Mouse (Mus musculus) CH12.LX (cell line): ENCODE data around the gene Fam222a.

Experiments
- BHLHE40 ChIP-seq: IDR thresholded peaks from 2 replicates; pipeline ENCODE4 v1.6.1; 2011; ENCODE audit warnings: mild to moderate bottlenecking, low read depth, low read length, improper control_type of control experiment
- CTCF ChIP-seq, 2 experiments: IDR thresholded peaks in 1 of 2; conservative IDR thresholded peaks in 1 of 2; 2 replicates each; pipeline ENCODE4 v1.5.1; 2011 to 2012; ENCODE audit warnings: low read depth in 2 of 2, low read length in 2 of 2, improper control_type of control experiment in 1 of 2, inconsistent platforms in 1 of 2, mild to moderate bottlenecking in 1 of 2, moderate library complexity in 1 of 2
- ELF1 ChIP-seq: IDR thresholded peaks from 2 replicates; pipeline ENCODE4 v1.6.1; 2014; ENCODE audit warnings: low read depth, mild to moderate bottlenecking, inconsistent platforms, low read length, improper control_type of control experiment
- GABPA ChIP-seq: IDR thresholded peaks from 2 replicates; pipeline ENCODE4 v1.6.1; 2012; ENCODE audit warnings: low read depth, low read length, improper control_type of control experiment, inconsistent platforms; ENCODE audit not compliant: insufficient replicate concordance
- JUN ChIP-seq: IDR thresholded peaks from 2 replicates; pipeline ENCODE4 v1.6.1; 2011; ENCODE audit warnings: low read depth, mild to moderate bottlenecking, low read length, improper control_type of control experiment, moderate library complexity; ENCODE audit not compliant: insufficient read depth
- MEF2A ChIP-seq: IDR thresholded peaks from 2 replicates; pipeline ENCODE4 v1.6.1; 2014; ENCODE audit warnings: low read depth, mild to moderate bottlenecking, inconsistent platforms, low read length, improper control_type of control experiment, borderline replicate concordance
- MYC ChIP-seq: IDR thresholded peaks from 2 replicates; pipeline ENCODE4 v1.6.1; 2011; ENCODE audit warnings: low read depth, mild to moderate bottlenecking, improper control_type of control experiment, low read length
- NELFE ChIP-seq: IDR thresholded peaks from 2 replicates; pipeline ENCODE4 v1.6.1; 2011; ENCODE audit warnings: low read depth, low read length, improper control_type of control experiment
- POLR2A ChIP-seq: IDR thresholded peaks from 2 replicates; pipeline ENCODE4 v1.6.1; 2011; ENCODE audit warnings: low read depth, mild to moderate bottlenecking, improper control_type of control experiment, low read length
- TBP ChIP-seq: conservative IDR thresholded peaks from 2 replicates; pipeline ENCODE4 v1.6.1; 2011; ENCODE audit warnings: low read depth, low read length, improper control_type of control experiment
- TCF12 ChIP-seq: IDR thresholded peaks from 2 replicates; pipeline ENCODE4 v1.6.1; 2014; ENCODE audit warnings: low read depth, mild to moderate bottlenecking, inconsistent platforms, low read length, improper control_type of control experiment
- UBTF ChIP-seq: IDR thresholded peaks from 2 replicates; pipeline ENCODE4 v1.6.1; 2012; ENCODE audit warnings: low read depth, mild to moderate bottlenecking, inconsistent platforms, low read length, improper control_type of control experiment, moderate library complexity
- USF1 ChIP-seq: IDR thresholded peaks from 2 replicates; pipeline ENCODE4 v1.6.1; 2014; ENCODE audit warnings: low read depth, mild to moderate bottlenecking, inconsistent platforms, low read length, improper control_type of control experiment

GRCm38 (mm10) chr5:114591151-114591561 lies 23.3 kb downstream of the Fam222a start:
- TF ChIP-seq CTCF (conservative IDR thresholded peaks at IDR 0.05 in 1 of 2, IDR thresholded peaks at IDR 0.05 in 1 of 2; ENCODE audit: low read depth in 2 of 2, low read length in 2 of 2) (no peak), USF1 (no peak), ELF1 (no peak), MYC (no peak), BHLHE40 (no peak), NELFE (no peak), POLR2A (no peak), JUN (no peak), MEF2A (no peak), TCF12 (no peak), GABPA (no peak), UBTF (no peak), TBP (no peak)
